Mouse (Mus musculus): ENCODE results near the gene Arg1.

DNA sequence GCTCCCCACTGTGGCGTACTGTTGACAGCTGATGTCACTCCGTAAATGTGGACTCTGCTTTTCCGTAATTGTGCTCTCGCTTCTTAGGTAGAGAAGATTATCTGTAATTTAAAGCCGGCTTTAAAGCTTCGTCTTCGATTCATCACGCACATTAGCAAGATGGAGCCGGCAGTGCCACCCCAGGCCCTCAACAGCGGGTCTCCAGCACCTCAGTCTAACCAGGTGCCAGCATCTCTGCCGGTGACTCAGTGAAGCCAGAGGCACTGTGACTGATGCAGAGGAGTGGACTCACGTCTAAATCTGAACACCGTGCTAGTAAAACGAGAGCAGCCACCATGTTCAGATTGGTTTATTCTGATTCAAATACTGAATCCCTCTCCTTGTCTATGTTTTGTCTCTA lies 14.7 kb downstream of the Arg1 start:
- TF ChIP-seq CTCF (IDR thresholded peaks at IDR 0.05; ENCODE audit: extremely low read depth, insufficient read length, insufficient replicate concordance, low read depth, low read length) = no peak
- TF ChIP-seq POLR2A (IDR thresholded peaks at IDR 0.05; ENCODE audit: low read depth, low read length) = no peak

Data from small intestine, adult 2 months (tissue).